Mouse (Mus musculus): Measurements from ENCODE around the gene Lhpp.

Gene Lhpp

DNA sequence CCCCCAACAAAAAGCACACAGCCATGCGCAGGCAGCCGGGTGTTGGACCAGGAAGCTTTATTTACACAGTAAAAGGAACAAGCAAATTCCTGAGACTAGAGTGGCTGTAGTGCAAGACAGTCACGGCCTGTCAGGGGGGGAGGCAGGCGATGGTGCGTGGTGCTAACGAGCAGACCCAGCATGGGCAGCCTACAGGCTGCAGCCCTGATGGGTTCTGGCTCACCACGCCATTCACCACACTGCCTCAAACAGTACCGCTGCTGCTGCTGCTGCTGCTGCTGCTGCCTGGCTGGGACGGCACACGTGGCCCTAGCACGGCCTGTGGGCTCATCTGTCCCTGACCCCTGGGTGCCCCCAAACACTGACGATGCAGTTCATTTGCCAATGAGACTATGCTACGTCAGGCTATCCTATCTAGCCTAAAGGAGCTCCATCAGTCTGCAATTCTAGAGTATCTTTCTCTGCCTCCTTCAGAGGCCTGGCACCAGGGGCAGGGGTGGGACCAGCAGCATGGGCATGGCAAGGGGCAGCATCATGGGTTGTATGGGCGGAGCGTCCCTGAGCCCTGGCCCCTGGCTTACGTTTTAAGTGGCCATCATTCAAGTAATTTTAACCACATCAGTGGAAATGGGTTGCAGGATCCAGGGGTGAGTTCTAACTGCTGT lies 101.7 kb downstream of the Lhpp start:
- DNase-seq (ENCODE audit: low spot score), result peak; percentile 45

DNA sequence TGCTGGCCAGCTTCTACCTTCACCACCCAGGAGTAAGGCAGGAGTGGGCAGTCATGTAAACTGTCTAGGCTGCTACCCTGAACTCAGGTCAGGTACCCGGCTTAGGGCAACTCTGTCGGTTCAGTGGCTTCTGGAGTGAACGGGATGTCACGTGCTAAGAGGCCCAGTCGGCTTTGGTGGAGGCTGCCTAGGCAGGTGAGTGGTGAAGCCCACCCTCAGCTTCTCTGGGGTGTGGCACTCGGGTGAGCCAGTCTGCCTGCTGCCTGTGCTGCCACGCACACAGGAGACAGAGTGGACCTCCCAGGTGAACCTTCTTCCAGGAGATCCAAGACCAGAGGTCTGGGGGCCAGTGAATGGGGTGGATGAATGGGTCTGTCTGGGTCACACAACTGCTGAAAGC lies 102.5 kb downstream of the Lhpp start:
- no peak for DNase-seq (ENCODE audit: low spot score)

DNA sequence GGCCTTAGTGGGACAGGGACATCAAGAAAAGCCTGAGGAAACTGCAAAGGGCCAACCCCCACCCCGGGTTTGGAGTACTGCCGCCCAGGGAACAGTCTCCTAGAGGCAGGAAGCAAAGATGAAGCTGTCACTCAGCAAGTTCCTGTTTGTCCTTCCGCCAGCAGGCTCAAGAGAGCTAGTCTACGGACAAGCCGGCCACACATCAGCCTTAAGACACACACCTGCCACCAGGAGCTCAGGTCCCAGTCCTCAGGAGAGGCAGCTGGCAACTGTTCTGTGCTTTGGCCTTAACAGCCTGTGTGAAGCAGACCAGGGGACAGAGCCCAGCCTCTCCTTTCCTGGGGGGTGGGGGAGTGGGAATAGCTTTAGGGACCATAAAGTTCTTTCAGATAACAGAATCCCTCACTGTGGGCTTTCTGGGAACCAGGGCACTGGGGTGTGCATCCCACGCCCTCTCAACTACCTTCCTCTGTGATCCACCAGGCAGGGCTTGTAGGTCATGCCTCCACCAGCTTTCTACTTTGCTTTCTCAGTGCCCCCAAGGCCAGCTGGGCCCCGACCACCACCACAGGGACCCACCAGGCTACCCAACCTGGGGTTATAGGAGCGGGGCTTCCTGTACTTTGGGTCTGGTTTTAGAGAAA lies 103.2 kb downstream of the Lhpp start:
- no peak for DNase-seq (ENCODE audit: low spot score)

DNA sequence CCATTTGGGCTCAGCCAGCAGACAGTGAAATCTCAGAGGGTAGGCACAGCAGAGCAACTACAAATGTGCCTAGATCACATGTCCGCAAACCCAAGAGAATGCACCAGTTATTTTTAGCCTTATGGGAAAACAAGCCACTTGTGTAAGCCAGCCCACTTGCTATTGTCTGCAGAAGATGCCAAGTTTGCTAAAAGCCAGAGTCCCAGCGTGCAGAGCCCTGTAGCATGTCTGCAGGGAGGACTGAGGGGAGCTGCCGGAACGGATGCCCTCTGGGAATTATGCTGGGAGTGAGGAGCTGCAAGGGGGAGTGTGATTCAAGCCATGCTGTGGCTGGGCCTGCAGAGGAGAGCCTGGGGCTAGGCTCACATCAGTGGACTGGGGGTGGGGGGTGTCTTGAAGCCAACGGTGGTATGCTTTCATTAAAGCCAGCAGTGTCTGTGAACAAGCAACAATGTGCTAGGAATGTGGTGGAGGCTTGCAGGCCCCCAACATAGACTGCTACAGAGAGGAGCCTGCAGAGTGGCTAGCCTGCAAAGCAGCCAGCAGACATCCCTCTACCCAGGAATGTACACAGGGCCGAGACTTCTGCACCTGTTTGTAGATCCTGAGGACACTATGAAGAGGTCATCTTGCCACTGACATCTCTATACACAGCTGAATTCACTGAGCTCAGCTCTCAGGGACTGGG lies 103.9 kb downstream of the Lhpp start:
- DNase-seq (ENCODE audit: low spot score), result peak; percentile 28

- DNase-seq (ENCODE audit: low spot score), result no peak
These were observed 104.8 kb downstream of the Lhpp start for GRCm38 (mm10) chr7:132715259-132715658.

- no peak for DNase-seq (ENCODE audit: low spot score)
These were observed 109.1 kb downstream of the Lhpp start for GRCm38 (mm10) chr7:132719570-132719969.

DNA sequence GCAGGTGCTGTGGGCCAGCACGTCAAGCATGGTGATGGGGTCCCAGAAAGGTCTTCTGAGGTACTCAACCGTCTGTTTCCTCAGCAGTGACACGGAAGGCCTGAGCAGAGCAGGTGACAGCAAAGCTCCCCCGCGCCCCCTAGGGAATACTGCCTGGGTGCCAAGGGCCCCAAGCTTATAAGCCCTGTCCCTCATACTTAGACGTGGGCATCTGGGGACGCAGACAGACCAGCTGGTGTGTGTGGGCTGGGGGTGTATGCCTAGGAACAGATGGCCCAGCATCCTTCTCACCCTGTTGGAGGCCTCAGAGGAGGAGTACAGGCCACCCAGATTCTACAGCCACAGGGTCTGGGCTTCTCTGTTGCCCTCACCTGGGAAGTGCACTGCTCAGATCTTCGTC lies 110.1 kb downstream of the Lhpp start:
- DNase-seq (ENCODE audit: low spot score), result no peak

DNA sequence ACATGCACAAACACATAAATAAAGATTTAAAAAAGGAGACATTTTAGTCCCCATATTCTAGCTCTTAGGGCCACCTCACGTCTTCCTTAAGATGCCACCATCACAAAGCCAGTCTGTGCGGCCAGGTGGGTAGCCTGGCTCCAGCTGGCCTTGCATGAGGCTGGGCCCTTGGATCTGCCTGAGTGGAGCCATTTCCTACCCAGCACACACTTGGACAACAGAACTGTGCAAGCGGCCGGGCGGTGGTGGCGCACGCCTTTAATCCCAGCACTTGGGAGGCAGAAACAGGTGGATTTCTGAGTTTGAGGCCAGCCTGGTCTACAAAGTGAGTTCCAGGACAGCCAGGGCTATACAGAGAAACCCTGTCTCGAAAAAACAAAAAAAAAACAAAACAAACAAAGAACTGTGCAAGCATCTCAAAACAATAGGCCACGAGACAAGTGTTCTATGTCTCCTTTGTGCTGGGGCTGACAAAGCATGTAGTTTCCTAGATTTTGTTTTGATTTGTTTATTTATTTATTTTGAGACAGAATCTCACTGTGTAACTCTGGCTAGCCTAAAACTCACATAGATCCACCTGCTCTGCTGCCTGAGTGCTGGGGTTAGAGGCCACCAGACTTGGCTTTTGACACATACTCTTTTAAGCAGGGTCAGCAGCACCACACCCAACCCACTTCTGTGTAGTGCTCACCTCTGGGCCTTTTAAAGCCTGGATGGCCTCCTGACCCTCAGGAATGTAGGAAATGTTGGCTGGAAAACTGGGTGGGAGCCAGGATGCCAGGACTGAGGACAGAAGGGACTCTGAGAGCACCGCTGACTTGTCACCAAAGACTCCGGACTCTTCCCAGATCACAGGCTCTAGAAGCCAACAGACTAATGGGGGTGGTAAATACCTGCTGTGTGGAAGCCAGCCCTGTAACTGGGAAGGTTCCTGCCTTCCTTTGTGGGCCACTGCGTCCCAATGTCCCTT lies 112.2 kb downstream of the Lhpp start:
- no peak for DNase-seq (ENCODE audit: low spot score)

- DNase-seq (ENCODE audit: low spot score), result no peak
These were observed 113.5 kb downstream of the Lhpp start for GRCm38 (mm10) chr7:132723906-132724305.

DNA sequence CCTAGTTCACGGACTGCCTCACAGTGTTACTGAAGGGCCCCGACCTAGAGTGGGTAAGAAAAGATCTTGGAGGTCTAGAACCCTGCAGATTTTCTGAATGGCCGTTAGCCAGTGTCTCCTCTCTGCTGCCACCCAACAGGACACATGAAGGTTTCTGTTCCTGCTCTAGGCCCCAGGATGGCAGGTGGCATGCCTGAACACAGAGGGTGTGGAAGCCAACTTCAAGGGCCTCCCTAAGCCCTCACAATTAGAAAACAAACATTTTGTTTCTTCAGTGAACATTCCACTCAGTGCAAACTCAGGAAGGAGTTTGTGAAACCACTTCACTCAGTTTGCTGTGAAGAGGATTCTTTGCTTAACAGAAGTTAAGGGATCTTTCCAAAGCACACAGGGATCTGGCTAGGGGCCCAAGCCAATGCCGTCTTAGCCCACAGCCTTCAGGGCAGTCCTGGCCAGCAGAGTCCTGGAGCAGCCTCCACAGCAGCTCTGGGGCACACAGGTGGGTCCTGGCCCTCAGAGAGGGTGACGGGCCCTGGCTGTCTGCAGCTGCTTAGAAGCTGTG lies 114.1 kb downstream of the Lhpp start:
- no peak for DNase-seq (ENCODE audit: low spot score)

- no peak for DNase-seq (ENCODE audit: low spot score)
These were observed 115.8 kb downstream of the Lhpp start for GRCm38 (mm10) chr7:132726106-132726861.

DNA sequence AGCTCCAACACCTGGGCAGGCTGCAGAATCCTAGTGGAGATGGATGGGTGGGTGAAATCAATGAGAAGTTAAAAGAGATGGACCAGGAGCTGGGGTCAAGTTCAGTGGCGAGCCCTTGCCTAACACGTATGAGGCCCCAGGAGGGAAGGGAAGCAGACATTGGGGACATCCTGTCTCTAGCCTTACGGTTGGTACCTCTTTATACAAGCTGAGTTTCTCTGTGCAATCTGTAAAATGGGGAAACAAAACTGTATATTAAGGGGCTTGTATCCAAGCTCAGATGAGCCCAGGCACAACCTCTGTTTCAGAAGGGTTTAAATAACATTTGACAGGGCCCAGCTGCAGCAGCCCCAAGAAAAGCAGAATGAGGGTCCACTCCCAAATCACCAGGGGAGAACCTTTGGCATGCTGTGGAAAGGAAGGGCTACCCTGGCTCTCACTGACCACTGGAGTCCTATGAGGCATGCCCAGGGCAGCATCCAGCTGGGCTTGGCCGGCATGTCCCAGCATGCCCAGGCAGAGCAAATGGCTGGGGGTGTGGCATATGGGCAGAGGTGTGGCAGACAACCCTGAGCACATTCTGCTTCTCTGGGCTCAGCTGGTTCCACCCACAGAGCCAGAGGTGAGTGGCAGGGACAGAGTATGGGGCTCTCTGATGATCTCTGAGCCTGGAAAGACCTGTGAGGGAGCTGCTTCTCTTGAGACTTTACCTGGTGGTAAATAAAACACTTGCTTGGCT lies 118.8 kb downstream of the Lhpp start:
- DNase-seq (ENCODE audit: low spot score), result no peak

DNA sequence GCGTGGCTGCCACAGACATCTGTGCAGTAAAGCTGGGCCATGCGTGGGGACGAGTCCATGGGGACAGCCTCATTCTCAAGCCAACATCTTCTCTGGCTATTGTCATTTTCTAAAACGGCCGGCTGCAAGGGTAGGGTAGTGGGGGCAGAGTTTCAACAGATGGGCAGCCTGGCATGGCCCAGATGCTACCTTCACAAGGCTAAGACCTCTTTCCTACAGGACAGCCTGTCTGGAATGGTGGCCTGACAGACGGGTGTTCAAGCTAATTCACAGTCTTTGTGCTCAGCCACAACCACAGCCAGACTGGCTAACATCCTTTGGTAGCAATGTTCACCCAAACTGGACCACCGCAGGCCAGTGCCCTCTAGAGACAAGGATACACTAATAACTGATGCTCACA lies 120.1 kb downstream of the Lhpp start:
- no peak for DNase-seq (ENCODE audit: low spot score)

DNA sequence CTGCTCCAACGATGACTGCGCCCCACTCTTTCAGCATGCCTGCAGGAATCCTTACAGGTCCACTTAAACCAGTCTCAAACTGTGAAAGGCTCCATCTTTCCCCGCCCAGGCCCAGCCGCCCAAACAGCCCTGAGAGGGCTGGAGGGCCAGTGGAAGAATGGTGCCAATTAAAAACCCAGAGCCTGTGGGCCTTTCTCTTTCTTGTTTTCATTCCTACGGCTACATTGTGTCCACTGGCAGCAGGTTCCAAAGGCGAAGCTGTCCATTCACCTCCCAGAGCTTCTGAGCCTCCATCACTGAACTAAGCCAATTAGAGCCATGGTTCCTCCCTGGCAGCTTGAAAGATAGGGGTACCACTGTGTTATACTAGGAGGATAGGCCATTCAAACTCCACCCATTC lies 121.1 kb downstream of the Lhpp start:
- DNase-seq (ENCODE audit: low spot score), result peak; percentile 51

DNA sequence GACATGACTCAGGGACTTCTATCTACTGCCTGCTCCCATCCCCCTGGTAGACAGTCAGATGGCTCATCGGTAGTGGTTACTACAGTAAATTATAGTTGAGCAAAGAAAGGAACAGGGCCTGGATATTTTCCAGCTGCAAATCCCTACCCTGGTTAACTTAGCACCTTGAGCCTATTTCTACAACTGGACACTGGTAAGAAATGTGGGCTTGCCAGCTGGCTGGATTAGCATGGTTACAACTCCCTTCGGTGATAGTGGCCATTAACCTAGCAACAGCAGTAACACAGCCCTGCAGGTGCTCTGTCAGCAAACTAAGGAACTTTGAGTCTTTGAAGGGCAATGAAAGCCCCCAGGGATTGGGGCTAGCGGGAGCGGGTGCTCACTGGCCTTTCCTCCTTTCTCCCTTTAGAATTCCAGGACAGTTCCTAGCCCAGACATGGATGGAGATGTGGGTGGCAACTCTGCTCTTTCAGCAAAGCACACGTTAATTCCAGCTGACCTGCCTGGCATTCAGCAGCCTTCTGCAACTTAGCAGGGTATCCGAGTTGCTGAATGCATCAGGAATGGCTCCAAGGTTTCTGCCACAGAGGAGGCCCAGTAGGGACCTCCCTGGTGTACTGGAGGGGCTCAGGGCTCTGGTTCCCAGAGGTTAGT lies 121.8 kb downstream of the Lhpp start:
- peak; percentile 35 for DNase-seq (ENCODE audit: low spot score)

- no peak for DNase-seq (ENCODE audit: low spot score)
These were observed 123.1 kb downstream of the Lhpp start for GRCm38 (mm10) chr7:132733521-132733920.

DNA sequence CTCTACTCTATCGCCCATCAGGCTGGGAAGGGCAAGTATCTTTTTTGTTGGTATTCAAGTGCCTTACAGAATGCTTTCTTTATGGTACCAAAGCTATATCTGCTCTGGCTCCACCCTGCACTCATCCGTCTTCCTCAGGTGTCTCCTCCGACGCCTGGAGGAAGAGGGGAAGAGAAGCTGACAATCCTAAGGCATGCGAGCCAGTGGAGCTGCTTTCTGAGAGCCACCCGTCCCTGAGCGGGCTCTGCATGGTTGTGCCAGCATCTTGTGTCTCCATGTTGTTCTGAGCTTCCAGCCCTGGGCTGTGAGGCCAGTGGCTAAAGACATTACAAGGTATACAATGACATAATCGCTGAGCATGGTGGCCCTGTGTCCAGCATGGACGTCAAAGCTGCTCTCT lies 123.8 kb downstream of the Lhpp start:
- no peak for DNase-seq (ENCODE audit: low spot score)

DNA sequence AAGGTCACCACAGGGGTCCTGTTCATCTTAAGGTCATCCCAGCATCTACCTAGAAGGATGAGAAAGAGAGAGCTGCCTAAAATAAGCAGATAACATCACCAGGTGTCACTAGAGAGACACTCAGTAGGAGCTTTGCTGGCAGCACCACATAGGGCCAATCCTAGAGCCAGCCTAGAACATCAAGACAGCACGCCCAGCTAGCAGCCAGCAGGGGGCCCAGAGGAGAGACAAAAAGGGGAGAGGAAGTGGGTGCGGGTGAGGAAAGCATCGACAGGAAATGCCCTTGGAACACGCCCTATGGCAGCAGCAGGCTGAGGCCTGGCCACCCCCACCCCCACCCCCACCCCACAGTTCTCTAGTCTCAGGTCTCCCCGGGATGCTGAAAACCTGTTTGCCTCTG lies 124.7 kb downstream of the Lhpp start:
- peak; percentile 50 for DNase-seq (ENCODE audit: low spot score)

- DNase-seq (ENCODE audit: low spot score), result peak; percentile 46
These were observed 125.8 kb downstream of the Lhpp start for GRCm38 (mm10) chr7:132736099-132736862.

Measured in embryo, embryonic 10.5 days (tissue).